Mouse (Mus musculus): ENCODE measurements at regions not wholly inside any gene's neighbourhood (a gene's known extent, or its start where the extent isn't known, plus 50 kb on each side); places are given as distances from the start of the nearest gene placed in this dataset.

- no peak overlapping the region for H3K4me3 ChIP-seq (ENCODE audit: insufficient read depth in 1 of 2, low read depth in 2 of 2, low read length in 2 of 2)
- H3K4me1 ChIP-seq (replicated peaks; ENCODE audit: control insufficient read depth in 2 of 2, insufficient read depth in 2 of 2, low read length in 1 of 2) = no peaks in the 10 kb centered on the region
- H3K27ac ChIP-seq = no peak overlapping the region
- DNase-seq (ENCODE audit: low read depth in 3 of 3, low spot score in 3 of 3) (no peak), ATAC-seq (ENCODE audit: insufficient read depth) (no peak)
- no peak overlapping the region for H3K9ac ChIP-seq (replicated peaks)
- no peak for TF ChIP-seq CTCF (IDR thresholded peaks at IDR 0.05; ENCODE audit: low read depth)
- no peak for TF ChIP-seq EP300 (IDR thresholded peaks at IDR 0.05; ENCODE audit: low read depth)
- no peak overlapping the region for H3K4me2 ChIP-seq (ENCODE audit: low read depth)
- no peaks in the 10 kb centered on the region for H3K27me3 ChIP-seq (ENCODE audit: control insufficient read depth, insufficient read depth, low read length)
- no peaks in the 10 kb centered on the region for H3K36me3 ChIP-seq (replicated peaks; ENCODE audit: control insufficient read depth, insufficient read depth, low read depth)
- 31% methylated on average over 4 of the region's 4 CpGs for WGBS (ENCODE audit: insufficient replicate concordance)
- H3K9me3 ChIP-seq (ENCODE audit: control insufficient read depth, low read length) = no peaks in the 10 kb centered on the region
Measured at GRCm38 (mm10) chr16:55435139-55435968, 137.6 kb upstream of the Zpld1 start.

GRCm38 (mm10) chr16:55421569-55422342, 124.0 kb upstream of the Zpld1 start:
- no peak for ATAC-seq (ENCODE audit: insufficient read depth)
- no peak overlapping the region for H3K4me2 ChIP-seq (ENCODE audit: low read depth)

GRCm38 (mm10) chr16:55420876-55421568, 123.2 kb upstream of the Zpld1 start:
- no peak for DNase-seq (ENCODE audit: low read depth in 3 of 3, low spot score in 3 of 3)
- Histone ChIP-seq H3K4me3 (ENCODE audit: insufficient read depth in 1 of 2, low read depth in 2 of 2, low read length in 2 of 2) (no peak overlapping the region), H3K9me3 (ENCODE audit: control insufficient read depth, low read length) (no peaks in the 10 kb centered on the region), H3K27me3 (ENCODE audit: control insufficient read depth, insufficient read depth, low read length) (no peaks in the 10 kb centered on the region), H3K36me3 (replicated peaks; ENCODE audit: control insufficient read depth, insufficient read depth, low read depth) (no peaks in the 10 kb centered on the region), H3K4me2 (ENCODE audit: low read depth) (no peak overlapping the region), H3K27ac (no peak overlapping the region), H3K9ac (replicated peaks) (no peak overlapping the region), H3K4me1 (replicated peaks; ENCODE audit: control insufficient read depth in 2 of 2, insufficient read depth in 2 of 2, low read length in 1 of 2) (no peaks in the 10 kb centered on the region)
- no peak for ATAC-seq (ENCODE audit: insufficient read depth)
- 74% methylated on average over 4 of the region's 4 CpGs for WGBS (ENCODE audit: insufficient replicate concordance)
- no peak for TF ChIP-seq CTCF (IDR thresholded peaks at IDR 0.05; ENCODE audit: low read depth)
- no peak for TF ChIP-seq EP300 (IDR thresholded peaks at IDR 0.05; ENCODE audit: low read depth)

More at GRCm38 (mm10) chr16:55421569-55422342, 124.0 kb upstream of the Zpld1 start:
- no peak for DNase-seq (ENCODE audit: low read depth in 3 of 3, low spot score in 3 of 3)
- Histone ChIP-seq H3K27ac (no peak overlapping the region), H3K27me3 (ENCODE audit: control insufficient read depth, insufficient read depth, low read length) (no peaks in the 10 kb centered on the region), H3K36me3 (replicated peaks; ENCODE audit: control insufficient read depth, insufficient read depth, low read depth) (no peaks in the 10 kb centered on the region), H3K9ac (replicated peaks) (no peak overlapping the region), H3K4me1 (replicated peaks; ENCODE audit: control insufficient read depth in 2 of 2, insufficient read depth in 2 of 2, low read length in 1 of 2) (no peaks in the 10 kb centered on the region), H3K4me3 (ENCODE audit: insufficient read depth in 1 of 2, low read depth in 2 of 2, low read length in 2 of 2) (no peak overlapping the region), H3K9me3 (ENCODE audit: control insufficient read depth, low read length) (no peaks in the 10 kb centered on the region)
- WGBS (ENCODE audit: insufficient replicate concordance) = 35% methylated on average over 7 of the region's 7 CpGs
- TF ChIP-seq EP300 (IDR thresholded peaks at IDR 0.05; ENCODE audit: low read depth) (no peak), CTCF (IDR thresholded peaks at IDR 0.05; ENCODE audit: low read depth) (no peak)

- Histone ChIP-seq H3K4me2 (ENCODE audit: low read depth) (no peak overlapping the region), H3K4me1 (replicated peaks; ENCODE audit: control insufficient read depth in 2 of 2, insufficient read depth in 2 of 2, low read length in 1 of 2) (no peaks in the 10 kb centered on the region), H3K36me3 (replicated peaks; ENCODE audit: control insufficient read depth, insufficient read depth, low read depth) (no peaks in the 10 kb centered on the region), H3K27me3 (ENCODE audit: control insufficient read depth, insufficient read depth, low read length) (no peaks in the 10 kb centered on the region), H3K27ac (no peak overlapping the region), H3K9ac (replicated peaks) (no peak overlapping the region), H3K9me3 (ENCODE audit: control insufficient read depth, low read length) (no peaks in the 10 kb centered on the region), H3K4me3 (ENCODE audit: insufficient read depth in 1 of 2, low read depth in 2 of 2, low read length in 2 of 2) (no peak overlapping the region)
- DNase-seq (ENCODE audit: low read depth in 3 of 3, low spot score in 3 of 3) (no peak), ATAC-seq (ENCODE audit: insufficient read depth) (no peak)
- 55% methylated on average over 3 of the region's 3 CpGs for WGBS (ENCODE audit: insufficient replicate concordance)
- TF ChIP-seq EP300 (IDR thresholded peaks at IDR 0.05; ENCODE audit: low read depth) (no peak), CTCF (IDR thresholded peaks at IDR 0.05; ENCODE audit: low read depth) (no peak)
Measured at GRCm38 (mm10) chr16:55418871-55419270, 121.1 kb upstream of the Zpld1 start.

- ATAC-seq (ENCODE audit: insufficient read depth) = no peak
- Histone ChIP-seq H3K9ac (replicated peaks) (no peak overlapping the region), H3K4me2 (ENCODE audit: low read depth) (no peak overlapping the region), H3K36me3 (replicated peaks; ENCODE audit: control insufficient read depth, insufficient read depth, low read depth) (no peaks in the 10 kb centered on the region), H3K27me3 (ENCODE audit: control insufficient read depth, insufficient read depth, low read length) (no peaks in the 10 kb centered on the region), H3K9me3 (ENCODE audit: control insufficient read depth, low read length) (no peaks in the 10 kb centered on the region), H3K4me1 (replicated peaks; ENCODE audit: control insufficient read depth in 2 of 2, insufficient read depth in 2 of 2, low read length in 1 of 2) (no peaks in the 10 kb centered on the region), H3K27ac (no peak overlapping the region), H3K4me3 (ENCODE audit: insufficient read depth in 1 of 2, low read depth in 2 of 2, low read length in 2 of 2) (no peak overlapping the region)
- no peak for DNase-seq (ENCODE audit: low read depth in 3 of 3, low spot score in 3 of 3)
- TF ChIP-seq EP300 (IDR thresholded peaks at IDR 0.05; ENCODE audit: low read depth) (no peak), CTCF (IDR thresholded peaks at IDR 0.05; ENCODE audit: low read depth) (no peak)
Measured at GRCm38 (mm10) chr16:55400818-55401217, 103.0 kb upstream of the Zpld1 start.
